Mouse (Mus musculus): ENCODE measurements around the gene Fkbp6. TPM values are rescaled to one million over a fixed set of nuclear protein-coding genes. Genes with fewer than 3 reads are reported as not detected.
"Not testable (repeated sequence)": the region's sequence is repeated elsewhere in the genome, so short reads cannot be mapped to it uniquely, and the experiment has no call there.

Fkbp6 gene
- total and polyA plus RNA-seq, 2 experiments from 2014 or later, result not detected

DNA sequence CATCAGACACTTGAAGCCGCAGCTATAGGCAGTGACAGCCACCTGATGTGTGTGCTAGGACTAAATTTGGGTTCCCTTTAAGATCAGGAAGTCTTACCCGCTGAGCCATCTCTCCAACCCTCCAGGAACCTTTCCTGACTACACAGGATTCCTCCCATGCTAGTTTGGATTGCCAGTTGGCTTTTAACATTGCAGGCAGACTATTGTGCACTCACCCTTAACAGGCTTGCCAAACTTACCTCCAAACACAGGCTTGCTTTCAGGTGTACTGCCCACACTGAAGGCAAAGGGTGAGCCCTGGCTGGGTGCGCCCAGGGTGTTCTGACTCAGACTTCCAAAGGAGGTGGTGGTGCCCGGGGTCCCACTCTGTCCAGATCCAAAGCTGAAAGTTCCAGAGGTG lies 30.8 kb upstream of the Fkbp6 start:
- Histone ChIP-seq H3K27ac (ENCODE audit: low read depth, low read length) (no peak overlapping the region), H3K9me3 (ENCODE audit: low read length) (no peaks in the 10 kb centered on the region), H3K4me3 (ENCODE audit: low read depth, low read length) (no peak overlapping the region), H3K9ac (no peak overlapping the region), H3K4me2 (ENCODE audit: low read depth) (no peak overlapping the region), H3K36me3 (ENCODE audit: insufficient read depth) (peaks cover 91% of the 10 kb centered on the region), H3K4me1 (ENCODE audit: insufficient read depth) (no peaks in the 10 kb centered on the region), H3K27me3 (ENCODE audit: insufficient read depth, low read length) (no peaks in the 10 kb centered on the region)
- ATAC-seq (no peak), DNase-seq (no peak)
- no peak for TF ChIP-seq CTCF (IDR thresholded peaks at IDR 0.05; ENCODE audit: low read depth)
- WGBS, result 92% methylated on average over 4 of the region's 4 CpGs

DNA sequence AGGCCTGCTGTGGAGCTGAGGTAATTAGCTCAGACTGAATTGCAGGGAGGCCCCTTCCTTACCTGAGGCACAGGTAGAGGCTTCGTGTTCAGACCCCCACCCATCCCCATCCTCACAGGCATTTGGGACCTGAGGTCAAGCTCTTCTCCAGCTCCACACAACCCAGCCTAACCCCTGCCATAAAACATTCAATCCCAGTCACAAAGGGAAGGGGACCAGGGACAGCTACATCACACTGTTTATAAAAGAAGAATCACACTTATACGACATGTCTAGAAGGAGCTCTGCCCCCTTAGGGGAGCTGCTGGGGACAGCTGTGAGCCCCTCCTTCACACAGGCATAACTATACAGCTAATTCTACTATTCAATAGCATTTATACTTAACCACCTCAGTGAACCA lies 26.5 kb upstream of the Fkbp6 start:
- no peak overlapping the region for H3K9ac ChIP-seq
- no peak overlapping the region for H3K4me3 ChIP-seq (ENCODE audit: low read depth, low read length)
- no peak for ATAC-seq
- H3K27ac ChIP-seq (ENCODE audit: low read depth, low read length), result no peak overlapping the region
- no peak for DNase-seq
- WGBS, result 57% methylated on average over 2 of the region's 2 CpGs
- H3K9me3 ChIP-seq (ENCODE audit: low read length), result no peaks in the 10 kb centered on the region
- H3K4me2 ChIP-seq (ENCODE audit: low read depth), result no peak overlapping the region
- H3K27me3 ChIP-seq (ENCODE audit: insufficient read depth, low read length), result no peaks in the 10 kb centered on the region
- TF ChIP-seq CTCF (IDR thresholded peaks at IDR 0.05; ENCODE audit: low read depth), result no peak
- H3K36me3 ChIP-seq (ENCODE audit: insufficient read depth), result peaks cover 83% of the 10 kb centered on the region
- no peaks in the 10 kb centered on the region for H3K4me1 ChIP-seq (ENCODE audit: insufficient read depth)

DNA sequence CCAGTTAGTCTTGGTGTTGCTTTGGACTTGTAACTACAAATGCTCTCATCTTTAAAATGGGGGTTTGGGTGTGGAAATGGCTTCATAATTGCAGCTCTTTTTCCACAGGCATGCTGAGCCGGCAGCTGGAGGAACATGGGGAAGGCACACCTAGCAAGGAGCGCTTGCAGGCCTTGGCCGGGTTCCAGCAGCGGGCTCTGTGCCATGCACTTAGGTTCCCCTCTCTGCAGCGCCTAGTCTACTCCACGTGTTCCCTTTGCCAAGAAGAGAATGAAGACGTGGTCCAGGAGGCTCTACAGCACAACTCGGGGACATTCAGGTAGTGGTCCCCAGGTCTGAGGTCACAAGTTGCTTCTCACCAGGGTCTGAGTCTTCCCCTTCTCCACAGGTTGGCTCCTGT lies 25.3 kb upstream of the Fkbp6 start:
- no peak overlapping the region for H3K27ac ChIP-seq (ENCODE audit: low read depth, low read length)
- no peaks in the 10 kb centered on the region for H3K9me3 ChIP-seq (ENCODE audit: low read length)
- no peak for TF ChIP-seq CTCF (IDR thresholded peaks at IDR 0.05; ENCODE audit: low read depth)
- H3K27me3 ChIP-seq (ENCODE audit: insufficient read depth, low read length), result no peaks in the 10 kb centered on the region
- no peak overlapping the region for H3K9ac ChIP-seq
- no peak overlapping the region for H3K4me2 ChIP-seq (ENCODE audit: low read depth)
- H3K4me3 ChIP-seq (ENCODE audit: low read depth, low read length), result no peak overlapping the region
- WGBS, result 50% methylated on average over 8 of the region's 8 CpGs
- DNase-seq, result no peak
- H3K4me1 ChIP-seq (ENCODE audit: insufficient read depth), result 0 out of 2 replicates have a peak, but pooled peaks cover 2% of the 10 kb centered on the region
- peaks cover 72% of the 10 kb centered on the region for H3K36me3 ChIP-seq (ENCODE audit: insufficient read depth)
- ATAC-seq, result no peak

DNA sequence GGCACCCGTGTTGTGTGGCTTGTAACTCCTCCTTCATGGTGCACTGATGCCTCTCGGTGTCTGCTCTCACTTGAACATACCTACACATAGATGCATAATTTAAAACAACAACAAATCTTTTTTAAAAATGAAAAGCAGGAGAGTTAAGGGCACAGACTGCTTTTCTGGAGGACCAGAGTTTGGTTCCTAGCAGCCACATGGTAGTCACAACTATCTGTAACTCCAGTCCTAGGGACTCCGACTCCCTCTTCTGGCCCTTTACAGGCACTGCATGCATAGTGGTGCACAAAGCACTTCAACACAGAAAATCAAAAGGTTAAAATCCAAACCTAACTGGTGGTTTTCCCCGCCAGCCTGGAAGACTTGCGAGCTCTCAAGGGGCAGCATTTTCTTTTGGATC lies 23.8 kb upstream of the Fkbp6 start:
- DNase-seq, result no peak
- H3K4me2 ChIP-seq (ENCODE audit: low read depth), result no peak overlapping the region
- H3K4me3 ChIP-seq (ENCODE audit: low read depth, low read length), result no peak overlapping the region
- 99% methylated on average over 5 of the region's 5 CpGs for WGBS
- no peak overlapping the region for H3K27ac ChIP-seq (ENCODE audit: low read depth, low read length)
- no peak overlapping the region for H3K9ac ChIP-seq
- peak; percentile 41 for TF ChIP-seq CTCF (IDR thresholded peaks at IDR 0.05; ENCODE audit: low read depth)
- no peaks in the 10 kb centered on the region for H3K9me3 ChIP-seq (ENCODE audit: low read length)
- peaks cover 57% of the 10 kb centered on the region for H3K36me3 ChIP-seq (ENCODE audit: insufficient read depth)
- no peaks in the 10 kb centered on the region for H3K27me3 ChIP-seq (ENCODE audit: insufficient read depth, low read length)
- H3K4me1 ChIP-seq (ENCODE audit: insufficient read depth), result peaks cover 2% of the 10 kb centered on the region; the same call in 1 of the 2 replicates
- no peak for ATAC-seq

DNA sequence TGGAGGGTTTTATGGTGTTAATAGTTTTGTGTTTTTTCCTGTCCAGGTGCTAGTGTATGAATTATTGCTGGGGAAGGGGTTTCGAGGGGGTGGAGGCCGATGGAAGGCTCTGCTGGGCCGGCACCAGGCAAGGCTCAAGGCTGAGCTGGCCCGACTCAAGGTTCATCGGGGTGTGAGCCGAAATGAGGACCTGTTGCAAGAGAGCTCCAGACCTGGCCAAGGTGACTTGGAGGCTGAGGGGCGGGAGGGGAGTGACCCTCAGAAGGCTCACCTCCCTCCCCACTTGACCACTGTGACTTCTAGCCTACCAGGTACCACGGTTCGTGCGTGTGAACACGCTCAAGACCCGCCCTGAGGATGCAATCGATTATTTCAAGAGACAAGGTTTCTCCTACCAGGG lies 21.4 kb upstream of the Fkbp6 start:
- TF ChIP-seq CTCF (IDR thresholded peaks at IDR 0.05; ENCODE audit: low read depth), result no peak
- DNase-seq, result no peak
- no peak overlapping the region for H3K4me3 ChIP-seq (ENCODE audit: low read depth, low read length)
- WGBS, result 96% methylated on average over 13 of the region's 13 CpGs
- no peak overlapping the region for H3K4me2 ChIP-seq (ENCODE audit: low read depth)
- peaks cover 41% of the 10 kb centered on the region for H3K36me3 ChIP-seq (ENCODE audit: insufficient read depth)
- H3K9me3 ChIP-seq (ENCODE audit: low read length), result no peaks in the 10 kb centered on the region
- H3K27me3 ChIP-seq (ENCODE audit: insufficient read depth, low read length), result no peaks in the 10 kb centered on the region
- H3K9ac ChIP-seq, result no peak overlapping the region
- no peak for ATAC-seq
- peaks cover 2% of the 10 kb centered on the region; the same call in 1 of the 2 replicates for H3K4me1 ChIP-seq (ENCODE audit: insufficient read depth)
- H3K27ac ChIP-seq (ENCODE audit: low read depth, low read length), result no peak overlapping the region

DNA sequence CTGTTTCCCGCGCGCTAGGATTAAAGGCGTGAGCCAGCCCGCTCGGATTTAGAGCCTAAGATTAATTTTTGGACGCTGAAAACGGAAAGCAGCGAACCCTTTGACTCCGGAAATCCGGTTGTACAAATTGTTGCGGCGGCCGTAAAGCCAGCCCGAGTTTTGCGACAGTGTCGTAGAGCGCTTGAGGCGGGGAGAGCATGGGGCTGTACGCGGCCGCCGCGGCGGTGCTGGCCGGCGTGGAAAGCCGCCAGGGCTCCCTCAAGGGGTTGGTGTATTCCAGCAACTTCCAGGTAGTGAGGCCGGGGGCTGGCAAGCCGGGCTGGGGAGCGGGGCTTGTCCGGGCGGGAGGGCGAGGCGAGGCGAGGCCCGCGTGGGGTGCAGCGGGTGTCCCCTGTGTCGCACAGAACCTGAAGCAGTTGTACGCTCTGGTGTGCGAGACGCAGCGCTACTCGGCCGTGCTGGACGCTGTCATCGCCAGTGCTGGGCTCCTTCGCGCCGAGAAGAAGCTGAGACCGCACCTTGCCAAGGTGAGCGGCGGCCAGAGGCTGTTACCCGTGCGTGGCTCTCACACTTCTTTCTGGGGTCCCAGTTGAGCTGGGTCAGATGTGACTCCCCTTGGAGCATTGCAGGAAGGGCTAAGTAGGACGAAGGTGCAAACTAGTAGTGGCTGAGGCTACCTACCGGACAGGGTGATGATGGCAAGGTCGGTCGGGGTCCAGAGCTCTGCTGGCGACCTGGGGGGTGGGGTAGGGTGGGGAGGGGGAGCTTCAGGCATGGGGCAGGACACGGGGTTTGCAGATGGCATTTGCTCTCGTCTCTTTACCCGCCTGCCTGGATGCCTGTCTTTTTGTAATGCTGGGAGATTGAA lies 20.2 kb upstream of the Fkbp6 start, which contains the start of gene Nsun5:
TSS of gene Nsun5 (plus strand) at position 167 of the 868 bp plus-strand sequence.
- Histone ChIP-seq H3K27me3 (ENCODE audit: insufficient read depth, low read length) (no peaks in the 10 kb centered on the region), H3K27ac (ENCODE audit: low read depth, low read length) (peak within 1 kb of the TSS; percentile 80), H3K4me1 (ENCODE audit: insufficient read depth) (peaks cover 2% of the 10 kb centered on the region; the same call in 1 of the 2 replicates), H3K9me3 (ENCODE audit: low read length) (no peaks in the 10 kb centered on the region), H3K36me3 (ENCODE audit: insufficient read depth) (peaks cover 29% of the 10 kb centered on the region), H3K4me3 (ENCODE audit: low read depth, low read length) (peak within 1 kb of the TSS; percentile 58), H3K9ac (peak within 1 kb of the TSS; percentile 72), H3K4me2 (ENCODE audit: low read depth) (peak within 1 kb of the TSS; percentile 81)
- TF ChIP-seq CTCF (IDR thresholded peaks at IDR 0.05; ENCODE audit: low read depth), result no peak
- WGBS, result under 1% methylated on average over 63 of the region's 64 CpGs
- DNase-seq, result peak; percentile 98
- peak; percentile 82 for ATAC-seq

DNA sequence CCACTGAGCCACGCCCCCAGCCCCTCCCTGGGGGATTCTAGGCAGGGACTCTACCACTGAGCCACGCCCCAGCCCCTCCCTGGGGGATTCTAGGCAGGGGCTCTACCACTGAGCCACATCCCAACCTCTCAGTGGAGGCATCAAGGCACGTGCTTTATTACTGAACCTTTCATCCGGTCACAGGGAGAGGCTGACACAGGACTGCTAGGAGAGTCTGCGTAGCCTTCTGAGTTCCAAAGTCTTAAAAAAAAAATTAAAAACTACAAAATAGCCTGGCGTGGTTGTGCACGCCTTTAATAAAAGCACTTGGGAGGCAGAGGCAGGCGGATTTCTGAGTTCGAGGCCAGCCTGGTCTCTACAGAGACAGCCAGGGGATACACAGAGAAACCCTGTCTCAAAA lies 19.4 kb upstream of the Fkbp6 start:
- H3K9me3 ChIP-seq (ENCODE audit: low read length); DNase-seq; ATAC-seq; H3K4me1 ChIP-seq (ENCODE audit: insufficient read depth); H3K27me3 ChIP-seq (ENCODE audit: insufficient read depth, low read length): not testable (repeated sequence)
- H3K9ac ChIP-seq, result peak overlapping the region; percentile 72
- peak overlapping the region; percentile 58 for H3K4me3 ChIP-seq (ENCODE audit: low read depth, low read length)
- H3K36me3 ChIP-seq (ENCODE audit: insufficient read depth), result peaks cover 22% of the 10 kb centered on the region
- WGBS, result 61% methylated on average over 9 of the region's 9 CpGs
- peak overlapping the region; percentile 80; the same call in 1 of the 2 replicates for H3K27ac ChIP-seq (ENCODE audit: low read depth, low read length)
- H3K4me2 ChIP-seq (ENCODE audit: low read depth), result peak overlapping the region; percentile 81

Data from forebrain, postnatal 0 days (tissue).